Mouse (Mus musculus): Measurements from ENCODE around the gene Gm12258.

DNA sequence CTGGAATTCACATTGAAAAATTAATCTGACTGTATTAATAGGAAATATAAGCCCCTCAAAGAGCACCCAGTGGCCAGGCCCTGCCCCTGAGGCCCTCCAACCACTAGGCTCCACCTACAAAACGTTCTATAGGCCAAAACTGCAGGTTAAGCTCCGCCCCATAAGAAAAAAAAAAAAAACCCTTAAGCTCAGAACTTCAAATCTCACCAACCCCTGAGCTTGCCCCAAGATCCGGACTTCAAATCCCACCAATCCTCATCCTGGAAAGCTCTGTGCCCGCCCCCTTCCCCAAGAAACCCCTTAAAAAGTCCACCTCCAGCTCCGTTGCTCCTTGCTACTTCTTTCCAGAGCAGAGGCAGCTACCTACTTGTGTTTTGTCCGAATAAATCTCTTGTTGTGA is 57.9 kb downstream of the Gm12258 start:
- TF ChIP-seq TCF12 (IDR thresholded peaks at IDR 0.05; ENCODE audit: insufficient read depth, poor library complexity, severe bottlenecking) = no peak
- TF ChIP-seq POLR2A (IDR thresholded peaks at IDR 0.05; ENCODE audit: insufficient read length, low read depth) = no peak
- no peak for TF ChIP-seq E2F4 (IDR thresholded peaks at IDR 0.05; ENCODE audit: insufficient read depth)
